Mouse (Mus musculus): ENCODE measurements at regions not wholly inside any gene's neighbourhood (a gene's known extent, or its start where the extent isn't known, plus 50 kb on each side); places are given as distances from the start of the nearest gene placed in this dataset.

DNA sequence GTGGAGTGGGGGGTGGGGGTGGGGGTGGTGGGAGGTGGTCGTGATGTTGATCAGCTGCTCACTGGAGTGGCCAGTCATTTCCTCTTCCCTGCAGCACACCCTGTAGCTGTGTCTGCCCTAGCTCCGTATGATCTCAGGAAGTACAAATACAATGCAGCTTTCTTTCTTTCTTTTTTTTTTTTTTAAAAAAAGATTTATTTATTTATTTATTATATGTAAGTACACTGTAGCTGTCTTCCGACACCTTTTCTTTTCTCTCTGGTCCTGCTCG, 87.2 kb upstream of the Tex13c2 start:
- DNase-seq (ENCODE audit: low read depth, low spot score) = no peak

- no peak for DNase-seq (ENCODE audit: low read depth, low spot score)
These were observed 57.4 kb upstream of the Tex13c2 start for GRCm38 (mm10) chrX:42431851-42432635.

All from CD4-positive helper T cell, adult 2 months (primary cell).